Mouse (Mus musculus) limb, embryonic 13.5 days (tissue): Measurements from ENCODE around the gene Anln. TPM values are rescaled to one million over a fixed set of nuclear protein-coding genes. Genes with fewer than 3 reads are reported as not detected.
"Not testable (repeated sequence)": the region's sequence is repeated elsewhere in the genome, so short reads cannot be mapped to it uniquely, and the experiment has no call there.

Source experiments
- ATAC-seq: fragments of 200-750 bp; cut with Nextera tagmentation; 2 replicates; pipeline ENCODE4 v1.8.0; 2017; ENCODE audit warnings: low read depth, moderate number of reproducible peaks, moderate TSS enrichment; ENCODE audit not compliant: low FRiP score
- H3K27ac ChIP-seq: fragments of 300-500 bp; sonication (generic); 2 replicates; pipeline ENCODE4 v1.5.1; 2015; ENCODE audit warnings: inconsistent platforms, mild to moderate bottlenecking, moderate library complexity
- H3K27me3 ChIP-seq: fragments of 300-500 bp; sonication (generic); 2 replicates; pipeline ENCODE4 v1.6.1; 2015; ENCODE audit warnings: mild to moderate bottlenecking, inconsistent platforms
- H3K36me3 ChIP-seq: fragments of 300-500 bp; sonication (generic); 2 replicates; pipeline ENCODE4 v1.6.1; 2015; ENCODE audit warnings: inconsistent platforms, mild to moderate bottlenecking, moderate library complexity
- H3K4me1 ChIP-seq: fragments of 300-500 bp; sonication (generic); 2 replicates; pipeline ENCODE4 v1.6.1; 2015; ENCODE audit warnings: inconsistent platforms
- H3K4me2 ChIP-seq: fragments of 300-500 bp; sonication (generic); replicated peaks from 2 replicates; pipeline ENCODE4 v1.6.1; 2015; ENCODE audit warnings: inconsistent platforms, mild to moderate bottlenecking, moderate library complexity
- H3K4me3 ChIP-seq: fragments of 300-500 bp; sonication (generic); 2 replicates; pipeline ENCODE4 v1.5.1; 2015; ENCODE audit warnings: moderate library complexity, mild to moderate bottlenecking, inconsistent platforms
- H3K9ac ChIP-seq: fragments of 300-500 bp; sonication (generic); 2 replicates; pipeline ENCODE4 v1.6.1; 2015; ENCODE audit warnings: mild to moderate bottlenecking, inconsistent platforms
- H3K9me3 ChIP-seq: fragments of 300-500 bp; sonication (generic); 2 replicates; pipeline ENCODE4 v1.6.1; 2016; ENCODE audit warnings: inconsistent platforms
- WGBS: fragments of 180-500 bp; shearing (Covaris S2); methylation state at CpG from one replicate; pipeline ENCODE4 v1.1.7; 2015; 5-methylcytosine and 5-hydroxymethylcytosine counted together
- polyA plus RNA-seq: library from polyadenylated mRNA; unstranded; fragments of >200 nt; fragmentation: Nextera tagmentation; extraction: Ambion mirVana; gene quantifications from 2 replicates; pipeline ENCODE4 v1.2.1, GENCODE M21; 2015

The Anln gene
- polyA plus RNA-seq, 1 experiment from 2014 or later: 40.8 TPM

- Histone ChIP-seq H3K9ac (no peak overlapping the region), H3K4me1 (no peaks in the 10 kb centered on the region), H3K27me3 (no peaks in the 10 kb centered on the region), H3K9me3 (no peaks in the 10 kb centered on the region), H3K36me3 (no peaks in the 10 kb centered on the region), H3K4me3 (no peak overlapping the region), H3K27ac (no peak overlapping the region), H3K4me2 (no peak overlapping the region)
- ATAC-seq: no peak
- WGBS: 53% methylated on average over 7 of the region's 7 CpGs
These were observed 31.5 kb upstream of the Anln start for GRCm38 (mm10) chr9:22420491-22420890.

GRCm38 (mm10) chr9:22419877-22420276, 30.9 kb upstream of the Anln start:
- Histone ChIP-seq H3K27me3 (no peaks in the 10 kb centered on the region), H3K36me3 (no peaks in the 10 kb centered on the region), H3K4me3 (no peak overlapping the region), H3K9me3 (no peaks in the 10 kb centered on the region), H3K4me1 (no peaks in the 10 kb centered on the region), H3K4me2 (no peak overlapping the region), H3K9ac (no peak overlapping the region), H3K27ac (no peak overlapping the region)
- ATAC-seq: no peak
- 83% methylated on average over 3 of the region's 3 CpGs for WGBS

GRCm38 (mm10) chr9:22417547-22417946, 28.6 kb upstream of the Anln start:
- Histone ChIP-seq H3K4me3 (no peak overlapping the region), H3K27me3 (no peaks in the 10 kb centered on the region), H3K4me1 (no peaks in the 10 kb centered on the region), H3K9me3 (no peaks in the 10 kb centered on the region), H3K27ac (no peak overlapping the region), H3K9ac (no peak overlapping the region), H3K4me2 (no peak overlapping the region), H3K36me3 (no peaks in the 10 kb centered on the region)
- ATAC-seq: no peak
- WGBS: 50% methylated on average over 6 of the region's 6 CpGs

GRCm38 (mm10) chr9:22416187-22416586, 27.2 kb upstream of the Anln start:
- WGBS: 74% methylated on average over 3 of the region's 3 CpGs
- H3K9me3 ChIP-seq: no peaks in the 10 kb centered on the region
- H3K27me3 ChIP-seq: no peaks in the 10 kb centered on the region
- no peak overlapping the region for H3K4me3 ChIP-seq
- H3K36me3 ChIP-seq: no peaks in the 10 kb centered on the region
- no peak overlapping the region for H3K27ac ChIP-seq
- ATAC-seq: no peak
- H3K9ac ChIP-seq: no peak overlapping the region
- H3K4me1 ChIP-seq: no peaks in the 10 kb centered on the region
- no peak overlapping the region for H3K4me2 ChIP-seq

GRCm38 (mm10) chr9:22411002-22411857, 22.2 kb upstream of the Anln start, which contains the start of gene 9530077C05Rik:
Gene 9530077C05Rik, plus strand, starts transcription at chr9:22411513.
- H3K27me3 ChIP-seq: no peaks in the 10 kb centered on the region
- H3K36me3 ChIP-seq: no peaks in the 10 kb centered on the region
- no peaks in the 10 kb centered on the region for H3K4me1 ChIP-seq
- under 1% methylated on average over 43 of the region's 43 CpGs for whole genome bisulfite sequencing
- ATAC-seq: peak; percentile 99
- 0 out of 2 replicates have a peak within 1 kb of the TSS, but pooled peaks have one; percentile 33 for H3K27ac ChIP-seq
- peak within 1 kb of the TSS; percentile 72 for H3K4me2 ChIP-seq
- H3K9ac ChIP-seq: peak within 1 kb of the TSS; percentile 67
- peak within 1 kb of the TSS; percentile 51 for H3K4me3 ChIP-seq
- H3K9me3 ChIP-seq: no peaks in the 10 kb centered on the region

- Histone ChIP-seq H3K27ac (no peak overlapping the region), H3K9ac (no peak overlapping the region), H3K4me1 (no peaks in the 10 kb centered on the region), H3K4me2 (no peak overlapping the region), H3K27me3 (no peaks in the 10 kb centered on the region), H3K4me3 (no peak overlapping the region), H3K36me3 (no peaks in the 10 kb centered on the region), H3K9me3 (no peaks in the 10 kb centered on the region)
- no peak for ATAC-seq
- 68% methylated on average over 7 of the region's 7 CpGs for WGBS
These were observed 20.5 kb upstream of the Anln start for GRCm38 (mm10) chr9:22409501-22409900.

GRCm38 (mm10) chr9:22408344-22408743, 19.4 kb upstream of the Anln start:
- not testable (repeated sequence) for H3K4me3 ChIP-seq, H3K27me3 ChIP-seq, H3K4me1 ChIP-seq, H3K9me3 ChIP-seq, H3K27ac ChIP-seq, H3K36me3 ChIP-seq, H3K9ac ChIP-seq, ATAC-seq, H3K4me2 ChIP-seq
- 27% methylated on average over 4 of the region's 4 CpGs for WGBS

GRCm38 (mm10) chr9:22407633-22408032, 18.6 kb upstream of the Anln start:
- not testable (repeated sequence) for H3K36me3 ChIP-seq, H3K4me2 ChIP-seq, H3K4me3 ChIP-seq, H3K27ac ChIP-seq, H3K27me3 ChIP-seq, ATAC-seq, H3K9ac ChIP-seq, H3K9me3 ChIP-seq, H3K4me1 ChIP-seq
- WGBS: 83% methylated on average over 4 of the region's 4 CpGs

- Histone ChIP-seq H3K4me1 (no peaks in the 10 kb centered on the region), H3K9me3 (no peaks in the 10 kb centered on the region), H3K27me3 (no peaks in the 10 kb centered on the region), H3K9ac (no peak overlapping the region), H3K4me3 (no peak overlapping the region), H3K36me3 (no peaks in the 10 kb centered on the region), H3K27ac (no peak overlapping the region), H3K4me2 (no peak overlapping the region)
- 79% methylated on average over 3 of the region's 3 CpGs for WGBS
- ATAC-seq: no peak
These were observed 16.4 kb upstream of the Anln start for GRCm38 (mm10) chr9:22405414-22405813.

- H3K4me1 ChIP-seq, H3K27me3 ChIP-seq, ATAC-seq, H3K4me2 ChIP-seq, H3K4me3 ChIP-seq, H3K36me3 ChIP-seq, H3K9me3 ChIP-seq, H3K27ac ChIP-seq, H3K9ac ChIP-seq: not testable (repeated sequence)
- 67% methylated on average over 2 of the region's 2 CpGs for WGBS
These were observed 14.5 kb upstream of the Anln start for GRCm38 (mm10) chr9:22403501-22403900.

- Histone ChIP-seq H3K4me1 (no peaks in the 10 kb centered on the region), H3K27me3 (no peaks in the 10 kb centered on the region), H3K9ac (no peak overlapping the region), H3K27ac (no peak overlapping the region), H3K9me3 (no peaks in the 10 kb centered on the region), H3K36me3 (no peaks in the 10 kb centered on the region), H3K4me3 (no peak overlapping the region), H3K4me2 (no peak overlapping the region)
- ATAC-seq: no peak
- 78% methylated on average over 3 of the region's 3 CpGs for WGBS
These were observed 14.0 kb upstream of the Anln start for GRCm38 (mm10) chr9:22402976-22403375.

GRCm38 (mm10) chr9:22402001-22402400, 13.0 kb upstream of the Anln start:
- no peaks in the 10 kb centered on the region for H3K9me3 ChIP-seq
- no peak for ATAC-seq
- no peak overlapping the region for H3K4me2 ChIP-seq
- no peaks in the 10 kb centered on the region for H3K27me3 ChIP-seq
- no peak overlapping the region for H3K27ac ChIP-seq
- no peaks in the 10 kb centered on the region for H3K36me3 ChIP-seq
- 85% methylated on average over 6 of the region's 6 CpGs for WGBS
- no peaks in the 10 kb centered on the region for H3K4me1 ChIP-seq
- H3K4me3 ChIP-seq: no peak overlapping the region
- H3K9ac ChIP-seq: no peak overlapping the region

GRCm38 (mm10) chr9:22399021-22399420, 10.0 kb upstream of the Anln start:
- Histone ChIP-seq H3K4me2 (no peak overlapping the region), H3K4me3 (no peak overlapping the region), H3K36me3 (no peaks in the 10 kb centered on the region), H3K9me3 (no peaks in the 10 kb centered on the region), H3K4me1 (no peaks in the 10 kb centered on the region), H3K27ac (no peak overlapping the region), H3K27me3 (no peaks in the 10 kb centered on the region), H3K9ac (no peak overlapping the region)
- no peak for ATAC-seq
- 85% methylated on average over 4 of the region's 4 CpGs for WGBS
